Mouse (Mus musculus): ENCODE measurements around the gene Map3k12.

Map3k12 gene

DNA sequence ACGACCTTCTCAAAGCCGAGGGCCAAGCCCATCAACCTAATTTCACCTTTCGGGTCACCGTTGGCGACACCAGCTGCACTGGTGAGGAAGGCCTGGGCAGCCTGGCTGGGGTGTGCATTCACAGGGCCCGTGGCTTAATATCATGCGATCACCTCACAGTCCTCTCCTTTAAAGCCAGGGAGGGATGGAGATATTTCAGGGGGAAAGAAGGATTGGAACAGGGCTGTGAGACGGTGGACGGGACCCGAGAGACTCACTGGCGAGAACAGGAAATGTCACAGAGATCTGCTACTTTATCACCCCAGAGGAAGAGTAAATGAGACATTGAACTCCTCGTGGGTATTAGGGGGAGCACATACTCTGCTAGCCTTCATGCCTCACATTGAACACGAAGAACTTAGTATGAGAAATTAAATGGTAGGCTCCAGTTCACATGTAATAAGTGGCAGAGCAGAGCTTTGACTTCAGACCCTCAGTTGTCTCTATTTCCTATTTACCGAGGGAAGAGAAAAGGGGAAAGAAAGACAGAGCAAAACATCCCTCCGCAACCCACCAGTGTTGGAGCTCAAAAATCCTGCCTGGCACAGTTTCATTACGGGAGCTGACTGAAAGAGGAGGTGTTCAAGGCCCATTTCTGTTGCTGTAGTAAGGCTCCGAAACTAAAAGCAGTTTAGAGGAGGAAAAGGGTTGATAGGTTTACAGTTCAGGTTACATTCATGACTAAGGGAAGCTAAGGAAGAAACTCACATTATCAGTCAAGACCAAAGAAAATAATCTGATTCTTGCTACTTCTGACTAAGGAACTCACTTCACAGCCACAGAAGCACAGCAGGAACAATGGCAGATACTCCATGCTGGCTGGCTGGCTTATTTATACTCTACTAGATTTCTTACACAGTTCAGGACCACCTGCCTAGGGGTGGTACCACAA, 2.6 kb upstream of the Map3k12 start:
- DNase-seq = no peak

- DNase-seq = no peak
Observed at GRCm38 (mm10) chr15:102518859-102519201, 2.0 kb upstream of the Map3k12 start.

DNA sequence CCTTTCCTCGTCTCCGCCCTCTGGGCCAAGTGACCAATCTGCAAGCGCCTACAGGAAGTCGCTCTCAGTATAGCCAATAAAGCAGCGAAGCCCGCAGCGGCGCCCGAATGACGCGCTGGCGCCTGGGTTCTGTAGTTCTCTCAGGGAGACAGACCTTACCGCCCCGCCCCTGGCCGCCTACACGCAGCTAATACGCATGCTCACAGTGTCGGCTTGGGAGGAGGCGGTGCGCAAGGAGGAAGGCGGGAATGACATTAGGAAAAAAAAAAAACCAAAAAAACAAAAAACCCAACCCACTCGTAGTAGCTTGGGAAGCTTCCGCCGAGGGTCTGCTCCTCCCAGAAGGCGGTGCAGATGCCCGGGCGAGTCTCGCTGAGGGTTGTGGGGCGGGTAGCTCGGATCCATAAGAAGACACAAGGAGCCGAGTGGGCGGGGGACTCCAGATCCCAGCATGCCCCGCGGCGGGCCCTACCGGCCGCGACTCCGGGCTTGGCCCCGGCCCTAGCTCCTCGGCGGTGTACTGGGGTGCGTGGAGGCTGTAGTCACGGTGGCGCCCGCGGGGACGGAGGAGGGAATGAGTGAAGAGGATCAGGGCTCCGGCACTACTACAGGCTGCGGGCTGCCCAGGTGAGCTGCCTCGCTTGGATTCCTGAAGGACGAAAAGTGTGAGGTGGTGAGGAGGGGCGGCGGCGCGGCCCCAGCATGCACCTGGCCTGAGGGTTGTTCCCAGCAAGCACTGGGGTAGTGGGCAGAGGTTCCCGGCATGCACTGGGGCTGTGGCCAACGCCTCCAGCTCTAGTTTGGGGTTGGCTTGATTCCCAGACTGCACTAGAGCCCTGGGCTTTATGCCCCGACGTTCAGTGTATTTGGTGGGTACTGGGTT, 1.4 kb upstream of the Map3k12 start, which contains the start of gene Tarbp2:
TSS of gene Tarbp2 (plus strand) at position 217 of the 883 bp plus-strand sequence.
- DNase-seq = peak; percentile 100

DNA sequence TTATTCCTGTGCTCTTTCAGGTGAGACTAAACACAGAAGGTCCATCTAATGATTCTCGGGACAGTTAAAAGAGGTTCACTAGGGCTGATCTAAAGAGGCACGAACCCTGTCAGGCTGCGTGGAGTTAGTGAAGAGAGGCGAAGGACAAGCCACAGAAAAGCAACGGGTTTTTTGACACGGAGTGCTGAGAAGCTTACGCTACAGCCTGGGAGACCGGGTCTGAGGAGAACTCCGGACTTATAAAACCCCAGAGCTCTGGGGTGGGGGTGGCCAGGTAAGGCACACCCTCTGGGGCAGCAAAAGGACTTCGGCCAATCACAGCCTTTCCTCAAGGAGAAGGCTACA, 739 bp upstream of the Map3k12 start:
- DNase-seq = no peak

GRCm38 (mm10) chr15:102516293-102516692, 571 bp downstream of the Map3k12 start:
- peak; percentile 67 for DNase-seq

DNA sequence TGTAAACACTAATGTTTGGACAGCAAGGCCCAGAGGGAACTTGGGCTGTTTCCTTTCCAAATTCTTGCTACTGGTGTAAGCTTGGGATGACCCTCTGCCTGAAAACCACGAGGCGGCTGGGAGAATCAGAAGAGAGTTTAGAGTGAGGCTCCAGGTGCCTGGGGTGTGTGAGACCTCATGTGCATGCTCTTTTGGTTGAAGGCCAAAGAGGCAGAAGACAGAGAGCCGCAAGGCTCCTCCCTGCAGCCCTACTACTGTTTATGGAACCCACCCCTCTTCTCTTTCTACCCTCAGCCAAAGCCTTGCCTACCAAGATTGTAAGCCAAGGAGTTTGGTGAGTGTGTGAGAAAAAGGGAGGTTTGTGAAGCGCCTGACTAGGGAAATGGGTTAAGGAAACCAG, 1.1 kb downstream of the Map3k12 start:
- DNase-seq = no peak

- no peak for DNase-seq
Observed at GRCm38 (mm10) chr15:102515261-102515660, 1.6 kb downstream of the Map3k12 start.

DNA sequence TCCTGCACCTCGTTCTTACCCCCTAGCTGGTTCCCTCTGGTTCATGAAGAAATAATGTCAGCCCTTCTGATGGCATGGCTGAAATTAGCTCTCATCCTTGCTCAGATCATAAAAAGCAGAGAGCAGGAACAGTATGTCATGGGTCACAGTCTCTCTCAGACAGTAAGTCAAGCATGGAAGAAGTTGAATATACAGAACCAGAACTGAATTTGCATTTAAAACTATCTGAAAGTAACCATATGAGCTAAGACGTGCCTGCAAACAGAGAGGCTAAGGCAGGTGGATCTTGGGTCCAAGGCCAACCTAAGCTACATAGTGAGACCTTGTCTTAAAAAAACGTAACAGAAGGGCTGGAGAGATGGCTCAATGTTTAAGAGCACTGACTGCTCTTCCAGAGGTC, 3.9 kb downstream of the Map3k12 start:
- DNase-seq = no peak

GRCm38 (mm10) chr15:102512471-102512870, 4.4 kb downstream of the Map3k12 start:
- no peak for DNase-seq

DNA sequence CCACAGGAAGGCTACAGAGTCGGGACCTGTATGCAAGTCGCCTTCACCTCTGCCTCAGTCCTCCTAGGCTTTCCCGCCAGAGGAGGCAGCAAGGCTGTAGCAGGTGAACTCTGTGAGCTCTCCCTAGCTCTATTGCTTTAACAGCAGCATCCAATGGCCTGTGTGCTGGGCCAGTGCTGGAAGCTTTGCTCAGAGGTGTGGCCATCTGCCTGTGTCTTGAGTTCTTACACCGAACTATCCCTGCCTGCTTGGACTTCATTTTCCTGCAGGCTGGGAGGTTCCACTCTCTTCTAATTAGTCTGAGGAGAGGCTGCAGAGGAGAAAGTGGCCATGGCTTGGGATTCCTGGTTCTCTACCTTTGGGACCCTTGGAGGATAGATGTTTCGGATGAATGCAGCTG, 4.9 kb downstream of the Map3k12 start:
- no peak for DNase-seq

DNA sequence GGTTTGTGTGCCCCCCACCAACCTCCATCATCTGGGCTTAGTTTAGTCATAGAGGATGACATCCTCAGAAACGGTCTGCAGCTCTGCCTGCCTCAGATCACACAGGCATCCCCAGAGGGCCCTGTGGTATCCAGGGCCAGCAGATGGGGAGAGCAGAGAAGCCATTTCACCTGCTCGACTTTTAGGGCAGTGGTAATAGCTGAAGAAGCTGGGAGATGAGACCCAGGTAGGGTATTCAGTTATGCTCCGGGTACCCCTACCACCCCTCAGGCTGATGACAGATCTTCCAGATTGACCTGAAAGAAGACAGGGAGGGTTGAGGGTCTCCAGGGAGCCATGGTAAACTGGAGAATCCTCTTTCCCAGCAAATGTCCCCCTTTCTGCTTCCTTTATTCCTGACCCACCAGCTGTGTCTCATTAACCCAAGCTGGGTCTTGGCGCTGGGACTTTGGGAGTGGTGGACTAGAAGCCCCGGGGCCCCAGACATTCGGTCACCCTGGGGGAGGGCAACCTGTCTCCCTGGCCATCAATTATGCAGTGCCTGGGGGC, 5.5 kb downstream of the Map3k12 start:
- DNase-seq = no peak

DNA sequence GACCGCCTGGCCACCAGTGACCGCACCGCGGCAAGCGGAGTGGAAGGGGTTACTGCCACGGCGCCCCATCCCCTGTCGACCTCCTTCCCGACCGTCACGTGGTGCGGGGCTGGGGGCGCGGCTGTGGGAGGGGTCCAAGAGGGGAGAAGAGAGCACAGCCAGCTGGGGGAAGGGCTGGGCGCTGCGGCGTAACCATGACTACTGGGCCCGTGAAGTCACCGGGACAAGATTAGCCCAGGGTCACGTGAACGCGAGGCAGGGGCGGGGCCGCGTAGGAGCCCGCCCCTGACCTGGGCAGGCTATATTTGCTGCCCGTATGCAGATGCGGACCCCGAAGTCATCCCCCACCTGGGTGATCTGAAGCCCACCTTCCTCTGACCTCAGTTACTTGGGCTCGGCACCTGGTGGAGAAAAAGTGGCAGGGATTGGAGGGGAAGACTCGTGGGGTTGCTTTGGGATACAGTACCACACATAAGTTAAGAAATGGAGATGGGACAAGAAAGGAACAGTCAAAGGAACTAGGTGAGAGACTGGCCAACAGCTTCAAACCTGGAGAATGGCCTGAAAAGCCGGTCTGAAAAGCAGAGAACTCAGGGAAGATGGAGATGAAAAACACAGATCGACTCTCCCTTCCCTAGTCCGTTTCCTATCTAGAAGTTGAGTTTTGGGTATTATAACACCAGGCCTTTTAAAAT, 6.1 kb downstream of the Map3k12 start:
- peak; percentile 74 for DNase-seq

- DNase-seq = no peak
Observed at GRCm38 (mm10) chr15:102510110-102510509, 6.8 kb downstream of the Map3k12 start.

DNA sequence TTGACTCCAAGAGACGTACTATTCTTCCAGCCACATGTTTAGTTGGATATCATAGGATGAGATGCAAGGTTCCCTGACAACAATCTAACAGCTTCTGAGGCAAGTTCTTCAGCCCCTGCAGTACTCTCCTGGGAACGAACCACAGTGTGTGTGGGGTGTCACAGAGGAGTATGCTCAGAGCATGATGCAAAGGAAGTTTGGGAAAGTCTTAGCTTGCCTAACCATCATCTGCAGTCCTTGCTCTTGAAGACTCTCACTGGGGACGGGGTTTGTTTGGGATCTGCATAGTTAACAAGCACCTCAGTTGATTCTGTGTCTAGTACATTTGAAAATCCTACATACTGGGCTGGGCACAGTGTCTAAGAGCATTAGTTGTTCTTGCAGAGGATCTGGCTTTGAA, 8.5 kb downstream of the Map3k12 start:
- no peak for DNase-seq

DNA sequence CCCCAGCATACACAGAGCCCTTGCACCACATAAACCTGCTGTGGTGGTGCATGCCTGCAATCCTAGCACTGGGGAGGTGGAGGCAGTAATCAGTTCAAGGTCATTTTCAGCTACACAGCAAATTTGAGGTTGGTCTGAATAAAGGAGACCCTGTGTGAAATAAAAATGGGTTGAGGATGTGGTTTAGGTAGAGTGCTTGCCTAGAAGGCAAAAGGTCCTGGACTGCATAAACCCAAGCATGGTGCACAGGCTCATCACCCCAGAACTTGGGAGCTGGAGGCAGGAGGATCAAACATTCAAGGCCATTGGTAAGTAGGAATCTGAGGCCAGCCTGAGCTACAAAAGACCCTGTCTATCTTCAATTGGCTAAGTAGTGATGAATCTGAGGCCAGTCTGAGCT, 9.3 kb downstream of the Map3k12 start:
- no peak for DNase-seq

GRCm38 (mm10) chr15:102506864-102507263, 10.0 kb downstream of the Map3k12 start:
- DNase-seq = no peak

DNA sequence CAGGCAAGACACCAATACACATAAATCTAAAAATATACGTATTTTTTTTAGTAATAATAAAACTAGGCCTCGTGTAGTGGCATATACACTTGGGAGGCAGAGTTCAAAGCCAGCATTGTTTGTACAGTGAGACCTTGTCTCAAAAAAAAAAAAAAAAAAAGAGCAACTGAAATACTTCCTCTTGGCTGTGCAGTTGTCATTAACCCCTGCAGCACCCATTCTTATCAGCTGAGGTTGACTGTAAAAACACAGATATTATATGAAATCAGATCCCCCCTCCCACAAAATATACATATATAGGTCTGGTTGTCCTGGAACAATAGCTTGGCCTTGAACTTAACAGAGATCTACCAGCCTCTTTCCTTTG, 10.4 kb downstream of the Map3k12 start:
- DNase-seq = no peak

DNA sequence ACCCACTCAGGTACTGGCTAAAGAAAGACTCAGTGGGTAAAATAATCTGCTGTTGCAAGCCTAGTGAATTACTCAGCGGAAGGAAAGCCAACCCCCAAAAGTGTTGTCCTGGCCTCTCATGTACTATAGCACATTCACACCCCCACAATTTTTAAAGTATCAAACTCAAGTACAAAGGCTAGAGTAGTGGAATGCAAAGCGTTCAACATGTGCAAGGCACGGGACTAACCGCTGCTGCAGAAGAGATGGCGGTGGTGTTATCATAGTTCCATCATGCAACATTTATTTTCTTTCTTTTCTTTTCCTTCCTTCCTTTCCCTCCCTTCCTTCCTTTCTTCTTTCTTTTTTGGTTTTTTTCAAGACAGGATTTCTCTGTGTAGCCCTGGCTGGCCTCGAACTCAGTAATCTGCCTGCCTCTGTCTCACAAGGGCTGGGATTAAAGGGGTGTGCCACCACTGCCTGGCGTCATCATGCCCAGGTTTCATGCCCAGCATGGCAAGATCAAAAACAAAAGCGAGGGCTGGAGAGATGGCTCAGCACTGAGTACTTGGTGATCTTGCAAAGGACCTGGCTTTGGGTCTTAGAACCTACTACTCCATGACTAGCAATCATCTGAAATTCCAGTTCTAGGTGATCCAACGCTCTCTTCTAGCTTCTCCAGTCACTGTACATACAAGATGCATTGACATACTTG, 10.9 kb downstream of the Map3k12 start:
- no peak for DNase-seq

DNA sequence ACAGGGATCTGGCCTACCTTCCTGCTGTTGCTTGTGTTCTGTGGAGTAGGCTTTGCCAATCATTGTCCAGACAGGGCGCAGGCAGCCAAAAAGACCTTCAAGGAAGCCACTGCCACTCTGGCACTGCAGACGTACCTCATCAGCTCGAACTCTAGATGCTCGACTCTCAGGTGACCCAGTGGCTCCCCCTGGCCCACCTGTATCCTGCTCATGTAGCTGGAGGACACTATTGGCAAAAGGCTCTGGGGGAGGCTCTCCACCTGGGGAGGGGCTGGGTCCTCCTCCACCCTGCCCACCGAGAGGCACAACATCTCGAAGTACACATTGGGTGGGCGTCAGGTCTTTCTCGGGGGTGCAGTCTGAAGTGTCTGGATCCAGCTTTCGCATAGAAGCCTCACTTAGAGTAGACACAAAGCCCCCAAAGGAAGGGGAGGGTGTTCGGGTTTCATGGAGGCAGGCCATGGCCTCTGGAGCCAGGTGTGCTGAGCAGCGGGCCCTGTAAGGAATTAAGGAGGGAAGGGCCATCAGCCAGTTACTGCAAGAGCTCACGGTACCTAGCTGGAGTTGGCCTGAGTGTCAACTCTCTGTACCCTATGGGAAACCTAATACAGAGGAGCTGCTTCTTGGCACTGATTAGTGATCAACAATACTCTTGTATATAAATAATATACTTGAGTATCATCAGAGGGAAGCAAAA, 11.6 kb downstream of the Map3k12 start:
- DNase-seq = no peak

DNA sequence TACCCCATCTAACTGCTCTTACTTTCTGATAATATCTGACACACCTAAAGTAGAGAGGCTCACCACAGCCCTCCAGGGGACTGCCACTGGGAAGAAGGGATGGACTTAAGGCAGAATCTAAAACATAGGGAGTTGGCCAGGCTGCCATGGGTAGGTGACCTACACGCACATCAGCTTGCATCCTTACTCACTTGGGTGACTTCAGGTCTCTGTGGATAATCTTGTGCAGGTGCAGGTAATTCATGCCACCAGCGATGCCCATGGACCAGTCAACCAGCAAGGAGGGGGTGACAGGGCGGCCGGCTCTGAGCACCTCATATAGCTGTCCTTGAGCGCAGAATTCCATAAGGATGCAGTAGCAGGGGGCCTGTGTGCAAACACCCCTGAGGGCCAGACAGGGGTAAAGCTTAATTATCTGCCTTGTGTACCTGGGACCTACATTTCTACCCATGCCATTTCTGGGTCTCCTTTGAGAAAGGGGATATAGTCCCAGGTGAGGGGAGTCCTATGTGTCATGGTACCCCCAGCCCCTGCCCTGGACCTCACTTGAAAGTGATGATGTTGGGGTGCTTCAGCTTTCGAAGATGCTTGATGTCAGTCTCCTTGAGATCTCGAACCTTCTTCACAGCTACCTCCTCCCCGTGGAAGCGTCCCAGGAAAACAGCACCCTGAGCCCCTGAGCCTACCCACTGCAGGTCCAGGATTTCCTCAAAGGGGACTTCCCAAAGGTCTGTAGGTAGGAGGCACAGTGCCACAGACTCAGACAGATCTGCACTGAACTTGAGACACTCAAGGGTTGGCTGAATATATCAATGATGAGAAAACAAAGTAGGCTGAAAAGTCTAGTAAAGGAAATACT, 12.7 kb downstream of the Map3k12 start:
- no peak for DNase-seq

DNA sequence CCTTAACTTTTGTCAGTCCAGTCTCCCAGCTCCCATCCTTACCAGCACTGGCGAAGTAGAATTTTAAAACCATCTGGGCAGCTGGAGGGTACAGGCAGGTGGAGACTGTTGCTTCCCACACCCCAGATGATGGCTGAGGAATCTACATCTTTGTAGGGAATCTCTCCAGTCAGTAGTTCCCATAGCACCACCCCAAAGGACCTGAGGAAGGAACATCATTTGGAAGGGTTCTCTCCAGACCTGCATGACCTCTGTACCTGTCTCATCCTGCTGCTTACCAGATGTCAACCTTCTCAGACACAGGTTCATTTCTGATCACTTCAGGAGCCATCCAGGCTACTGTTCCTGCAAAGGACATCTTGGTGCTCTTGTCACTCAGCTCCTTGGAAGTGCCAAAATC, 13.4 kb downstream of the Map3k12 start, which contains the start of gene Gm10337:
TSS of gene Gm10337 (plus strand) at position 276 of the 400 bp plus-strand sequence.
- DNase-seq = no peak
